Mouse (Mus musculus) kidney, embryonic 15.5 days (tissue): Measurements from ENCODE around the gene Gm43302. TPM values are rescaled to one million over a fixed set of nuclear protein-coding genes. Genes with fewer than 3 reads are reported as not detected.
A peak's percentile ranks its signal among the peaks of the same experiment; 100 is the strongest.
"Not testable (repeated sequence)": the region's sequence is repeated elsewhere in the genome, so short reads cannot be mapped to it uniquely, and the experiment has no call there.

Experiments used
- ATAC-seq: fragments of 200-750 bp; cut with Nextera tagmentation; replicated peaks from 2 replicates; pipeline ENCODE4 v1.8.0; 2017; ENCODE audit warnings: moderate TSS enrichment; ENCODE audit not compliant: low FRiP score
- H3K27ac ChIP-seq: fragments of 300-500 bp; sonication (generic); 2 replicates; pipeline ENCODE4 v1.5.1; 2015; ENCODE audit warnings: mild to moderate bottlenecking, inconsistent platforms
- H3K27me3 ChIP-seq: fragments of 300-500 bp; sonication (generic); 2 replicates; pipeline ENCODE4 v1.6.1; 2015; ENCODE audit warnings: inconsistent platforms
- H3K36me3 ChIP-seq: fragments of 300-500 bp; sonication (generic); 2 replicates; pipeline ENCODE4 v1.6.1; 2015; ENCODE audit warnings: inconsistent platforms
- H3K4me1 ChIP-seq: fragments of 300-500 bp; sonication (generic); 2 replicates; pipeline ENCODE4 v1.6.1; 2015; ENCODE audit warnings: inconsistent platforms
- H3K4me2 ChIP-seq: fragments of 300-500 bp; sonication (generic); 2 replicates; pipeline ENCODE4 v1.6.1; 2015; ENCODE audit warnings: moderate library complexity, mild to moderate bottlenecking, inconsistent platforms
- H3K4me3 ChIP-seq: fragments of 300-500 bp; sonication (generic); replicated peaks from 2 replicates; pipeline ENCODE4 v1.5.1; 2015; ENCODE audit warnings: mild to moderate bottlenecking, inconsistent platforms
- H3K9ac ChIP-seq: fragments of 300-500 bp; sonication (generic); 2 replicates; pipeline ENCODE4 v1.6.1; 2015; ENCODE audit warnings: mild to moderate bottlenecking, inconsistent platforms
- H3K9me3 ChIP-seq: fragments of 300-500 bp; sonication (generic); replicated peaks from 2 replicates; pipeline ENCODE4 v1.6.1; 2016; ENCODE audit warnings: inconsistent platforms
- WGBS: fragments of 180-500 bp; shearing (Covaris S2); methylation state at CpG from one replicate; pipeline ENCODE4 v1.1.7; 2015; ENCODE audit warnings: mixed read lengths; 5-methylcytosine and 5-hydroxymethylcytosine counted together
- polyA plus RNA-seq: library from polyadenylated mRNA; unstranded; fragments of >200 nt; fragmentation: Nextera tagmentation; extraction: Ambion mirVana; gene quantifications from 2 replicates; pipeline ENCODE4 v1.2.1, GENCODE M21; 2015

The Gm43302 gene
- polyA plus RNA-seq, result 0.31 TPM in 1 of 2 replicates, not detected in the other

GRCm38 (mm10) chr5:105293226-105294165 lies at the start of gene Gm43302, which contains the start of gene Gbp6:
Gene Gm43302 (minus strand): TSS chr5:105293695.
Gene Gbp6 (minus strand): TSS chr5:105293698.
- not testable (repeated sequence) for H3K4me2 ChIP-seq, H3K9me3 ChIP-seq, H3K27me3 ChIP-seq, H3K27ac ChIP-seq, ATAC-seq, H3K36me3 ChIP-seq, H3K4me1 ChIP-seq, H3K4me3 ChIP-seq, H3K9ac ChIP-seq
- WGBS, result 48% methylated on average over 3 of the region's 3 CpGs

DNA sequence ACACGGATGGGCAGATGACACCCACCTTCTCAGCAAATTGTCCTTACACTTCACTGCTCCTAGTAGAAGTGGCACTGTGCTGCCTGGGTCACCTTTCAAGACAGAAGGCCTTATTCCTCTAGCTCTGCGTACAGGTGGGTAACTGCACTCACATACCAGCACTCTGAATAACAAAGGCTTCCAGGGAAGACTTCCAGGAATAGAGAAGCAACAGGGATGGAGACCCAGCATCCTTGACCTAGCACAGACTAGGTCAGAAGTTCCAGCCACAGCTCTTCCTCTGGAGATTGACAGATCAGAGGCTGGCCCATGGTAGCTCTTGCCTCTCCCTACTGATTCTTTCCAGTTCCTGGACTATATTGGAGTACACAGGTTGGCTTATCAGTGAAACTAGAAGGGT lies 47.8 kb upstream of the Gm43302 start:
- Histone ChIP-seq H3K27me3 (no peaks in the 10 kb centered on the region), H3K4me1 (no peaks in the 10 kb centered on the region), H3K9me3 (no peaks in the 10 kb centered on the region), H3K27ac (no peak overlapping the region), H3K4me3 (no peak overlapping the region), H3K9ac (no peak overlapping the region), H3K36me3 (no peaks in the 10 kb centered on the region), H3K4me2 (no peak overlapping the region)
- WGBS, result 80% methylated on average over 2 of the region's 2 CpGs
- no peak for ATAC-seq

GRCm38 (mm10) chr5:105322543-105322942 lies 29.0 kb upstream of the Gm43302 start:
- WGBS, result 72% methylated on average over 2 of the region's 2 CpGs
- no peak for ATAC-seq

GRCm38 (mm10) chr5:105310941-105311340 lies 17.4 kb upstream of the Gm43302 start:
- Histone ChIP-seq H3K4me1 (no peaks in the 10 kb centered on the region), H3K36me3 (no peaks in the 10 kb centered on the region), H3K27ac (no peak overlapping the region), H3K27me3 (no peaks in the 10 kb centered on the region), H3K4me2 (no peak overlapping the region), H3K4me3 (no peak overlapping the region), H3K9me3 (no peaks in the 10 kb centered on the region; the same call in 1 of the 2 replicates), H3K9ac (no peak overlapping the region)
- WGBS, result 77% methylated on average over 2 of the region's 2 CpGs
- ATAC-seq, result no peak

More at GRCm38 (mm10) chr5:105322543-105322942, 29.0 kb upstream of the Gm43302 start:
- H3K36me3 ChIP-seq, result no peaks in the 10 kb centered on the region
- H3K27me3 ChIP-seq, result no peaks in the 10 kb centered on the region
- H3K9me3 ChIP-seq, result no peaks in the 10 kb centered on the region
- no peak overlapping the region for H3K27ac ChIP-seq
- H3K4me2 ChIP-seq, result no peak overlapping the region
- no peak overlapping the region for H3K4me3 ChIP-seq
- no peaks in the 10 kb centered on the region for H3K4me1 ChIP-seq
- no peak overlapping the region for H3K9ac ChIP-seq

GRCm38 (mm10) chr5:105309148-105309547 lies 15.7 kb upstream of the Gm43302 start:
- WGBS, result 68% methylated on average over 1 of the region's 1 CpGs
- not testable (repeated sequence) for H3K9me3 ChIP-seq, H3K27ac ChIP-seq, H3K4me3 ChIP-seq, H3K9ac ChIP-seq, H3K4me1 ChIP-seq, H3K27me3 ChIP-seq, H3K36me3 ChIP-seq, ATAC-seq, H3K4me2 ChIP-seq

- H3K36me3 ChIP-seq, H3K4me3 ChIP-seq: not testable (repeated sequence)
These were observed 13.5 kb upstream of the Gm43302 start for GRCm38 (mm10) chr5:105306946-105307345.

GRCm38 (mm10) chr5:105306159-105306581 lies 12.7 kb upstream of the Gm43302 start:
- Histone ChIP-seq H3K9ac (no peak overlapping the region), H3K36me3 (no peaks in the 10 kb centered on the region), H3K27ac (no peak overlapping the region), H3K27me3 (no peaks in the 10 kb centered on the region), H3K9me3 (no peaks in the 10 kb centered on the region; the same call in 1 of the 2 replicates), H3K4me1 (no peaks in the 10 kb centered on the region), H3K4me3 (no peak overlapping the region), H3K4me2 (no peak overlapping the region)
- 83% methylated on average over 1 of the region's 1 CpGs for WGBS
- ATAC-seq, result no peak

More at GRCm38 (mm10) chr5:105306946-105307345, 13.5 kb upstream of the Gm43302 start:
- H3K4me1 ChIP-seq, H3K9ac ChIP-seq, H3K9me3 ChIP-seq, H3K27ac ChIP-seq, ATAC-seq, H3K27me3 ChIP-seq, H3K4me2 ChIP-seq: not testable (repeated sequence)

DNA sequence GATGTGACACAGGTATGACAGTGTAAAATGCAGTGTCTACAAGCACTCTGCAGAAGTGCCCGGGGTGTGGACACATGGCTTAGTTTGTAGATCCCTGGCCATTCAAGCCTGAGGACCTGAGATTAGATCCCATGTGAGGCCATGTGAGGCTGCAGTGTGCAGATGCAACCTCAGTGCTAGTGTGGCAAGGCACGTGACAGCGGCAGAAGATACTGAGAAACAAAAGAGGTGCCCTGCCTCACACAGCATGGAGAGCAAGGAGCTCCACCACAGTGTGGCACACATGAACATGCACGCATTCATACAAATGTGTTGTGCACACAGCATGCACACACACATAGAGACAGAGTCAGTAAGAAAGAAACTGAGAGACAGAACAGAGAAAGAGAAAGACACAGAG lies 12.2 kb upstream of the Gm43302 start:
- H3K4me2 ChIP-seq, H3K4me1 ChIP-seq, H3K36me3 ChIP-seq, H3K9me3 ChIP-seq, H3K9ac ChIP-seq, H3K4me3 ChIP-seq, H3K27me3 ChIP-seq, H3K27ac ChIP-seq, ATAC-seq: not testable (repeated sequence)
- WGBS, result 90% methylated on average over 4 of the region's 4 CpGs

DNA sequence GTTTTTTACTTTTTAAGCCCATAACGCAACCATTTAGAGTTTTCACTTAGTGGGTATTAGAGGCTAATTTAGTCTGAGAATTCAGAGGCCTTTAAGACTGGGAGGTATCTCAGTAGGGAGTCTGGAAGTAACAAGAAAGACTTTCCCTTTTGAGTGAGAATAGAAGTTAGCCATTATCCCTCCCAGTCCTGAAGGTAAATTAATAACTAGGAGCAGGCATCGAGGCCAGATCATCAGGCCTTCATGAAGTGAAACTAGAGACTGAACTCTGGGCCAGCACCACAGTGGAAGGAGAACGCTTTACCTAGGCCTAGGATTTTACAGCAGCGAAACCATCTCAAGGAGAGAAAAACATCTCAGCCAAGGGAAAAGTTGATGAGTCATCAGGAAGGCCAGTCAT lies 8.5 kb upstream of the Gm43302 start:
- 75% methylated on average over 4 of the region's 4 CpGs for WGBS

GRCm38 (mm10) chr5:105301531-105301930 lies 8.0 kb upstream of the Gm43302 start:
- H3K4me1 ChIP-seq, result no peaks in the 10 kb centered on the region
- ATAC-seq, result peak; percentile 58; the same call in 1 of the 2 replicates
- H3K4me2 ChIP-seq, result no peak overlapping the region
- H3K9ac ChIP-seq, result no peak overlapping the region
- H3K27me3 ChIP-seq, result no peaks in the 10 kb centered on the region
- 39% methylated on average over 2 of the region's 2 CpGs for WGBS
- no peak overlapping the region for H3K27ac ChIP-seq
- no peaks in the 10 kb centered on the region for H3K9me3 ChIP-seq
- H3K4me3 ChIP-seq, result no peak overlapping the region
- no peaks in the 10 kb centered on the region for H3K36me3 ChIP-seq

More for the DNA sequence above, 8.5 kb upstream of the Gm43302 start:
- Histone ChIP-seq H3K4me3 (no peak overlapping the region), H3K4me2 (no peak overlapping the region), H3K4me1 (no peaks in the 10 kb centered on the region), H3K27me3 (no peaks in the 10 kb centered on the region), H3K36me3 (no peaks in the 10 kb centered on the region), H3K27ac (no peak overlapping the region), H3K9me3 (no peaks in the 10 kb centered on the region), H3K9ac (no peak overlapping the region)
- ATAC-seq, result no peak; the same call in 1 of the 2 replicates

GRCm38 (mm10) chr5:105295746-105296145 lies 2.3 kb upstream of the Gm43302 start:
- Histone ChIP-seq H3K27me3 (no peaks in the 10 kb centered on the region), H3K27ac (no peak overlapping the region), H3K9ac (no peak overlapping the region), H3K36me3 (no peaks in the 10 kb centered on the region), H3K4me2 (no peak overlapping the region), H3K4me1 (no peaks in the 10 kb centered on the region), H3K4me3 (no peak overlapping the region), H3K9me3 (no peaks in the 10 kb centered on the region)
- 92% methylated on average over 3 of the region's 3 CpGs for WGBS
- ATAC-seq, result no peak

GRCm38 (mm10) chr5:105292492-105292891 lies 1.0 kb downstream of the Gm43302 start:
- Histone ChIP-seq H3K4me1 (no peaks in the 10 kb centered on the region), H3K27me3 (no peaks in the 10 kb centered on the region), H3K36me3 (no peaks in the 10 kb centered on the region), H3K4me3 (no peak overlapping the region), H3K9ac (no peak overlapping the region), H3K4me2 (no peak overlapping the region), H3K9me3 (no peaks in the 10 kb centered on the region), H3K27ac (no peak overlapping the region)
- ATAC-seq, result no peak
- 87% methylated on average over 1 of the region's 1 CpGs for WGBS
